Mouse (Mus musculus) thymus, postnatal 25 days (tissue): Measurements from ENCODE around the gene Dppa5a.
A peak's percentile ranks its signal among the peaks of the same experiment; 100 is the strongest.
"Not testable (repeated sequence)": the region's sequence is repeated elsewhere in the genome, so short reads cannot be mapped to it uniquely, and the experiment has no call there.

Source experiments
- DNase-seq: peaks from one replicate; pipeline ENCODE4 v3.0.0; 2022

Gene Dppa5a

DNA sequence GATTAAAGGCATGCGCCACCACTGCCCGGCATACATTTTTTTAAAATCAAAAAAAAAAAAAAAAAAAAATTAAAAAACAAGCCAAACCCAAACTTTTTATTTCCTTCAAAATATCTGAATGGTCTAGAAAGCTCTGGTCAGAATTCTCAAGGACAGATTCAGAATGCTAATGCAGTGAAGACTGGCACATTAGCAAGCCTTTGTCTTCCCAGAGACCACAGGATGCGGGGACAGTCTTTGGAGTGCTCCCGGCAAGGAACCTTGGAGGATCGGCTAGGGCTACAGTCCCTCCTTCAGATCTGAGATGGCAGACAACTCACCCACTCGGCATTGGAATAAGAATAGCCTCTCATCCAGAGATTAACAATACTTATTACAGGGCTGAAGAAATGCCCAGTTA is 3.3 kb downstream of the Dppa5a start:
- no peak for DNase-seq

DNA sequence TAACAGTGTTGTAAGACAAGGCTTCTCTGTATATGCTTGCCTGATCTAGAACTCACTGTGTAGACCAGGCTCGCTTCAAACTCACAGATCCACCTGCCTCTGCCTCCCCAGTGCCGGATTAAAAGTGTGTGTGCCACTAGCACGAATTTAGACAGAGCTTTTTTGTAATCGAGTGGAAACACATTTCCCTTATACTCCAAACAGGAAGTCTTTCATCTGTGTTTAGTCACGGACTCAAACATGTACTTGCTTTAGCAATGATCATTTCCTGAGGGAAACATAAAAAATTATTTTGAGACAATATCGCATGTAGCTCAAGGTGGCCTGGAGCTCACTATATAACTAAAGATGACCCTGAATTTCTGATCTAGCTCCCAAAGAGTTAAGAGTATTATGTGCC is 4.6 kb downstream of the Dppa5a start:
- DNase-seq: no peak

DNA sequence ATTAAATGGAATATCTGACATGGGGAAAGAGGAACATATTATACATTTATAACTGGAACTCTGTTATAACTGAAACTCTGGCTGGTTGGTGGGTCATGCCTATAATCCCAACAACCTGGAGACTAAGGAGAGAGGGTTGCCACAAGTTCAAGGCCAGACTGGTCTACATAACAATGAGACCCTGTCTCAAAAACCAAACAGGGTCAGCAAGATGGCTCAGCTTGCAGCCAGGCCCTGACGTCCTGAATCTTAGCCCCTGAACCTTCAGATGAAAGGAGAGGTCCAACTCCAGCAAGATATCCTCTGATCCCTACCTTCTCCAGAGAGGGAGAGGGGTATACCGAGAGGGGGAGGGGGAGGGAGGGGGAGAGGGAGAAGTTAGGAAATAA is 7.5 kb downstream of the Dppa5a start:
- DNase-seq: no peak

DNA sequence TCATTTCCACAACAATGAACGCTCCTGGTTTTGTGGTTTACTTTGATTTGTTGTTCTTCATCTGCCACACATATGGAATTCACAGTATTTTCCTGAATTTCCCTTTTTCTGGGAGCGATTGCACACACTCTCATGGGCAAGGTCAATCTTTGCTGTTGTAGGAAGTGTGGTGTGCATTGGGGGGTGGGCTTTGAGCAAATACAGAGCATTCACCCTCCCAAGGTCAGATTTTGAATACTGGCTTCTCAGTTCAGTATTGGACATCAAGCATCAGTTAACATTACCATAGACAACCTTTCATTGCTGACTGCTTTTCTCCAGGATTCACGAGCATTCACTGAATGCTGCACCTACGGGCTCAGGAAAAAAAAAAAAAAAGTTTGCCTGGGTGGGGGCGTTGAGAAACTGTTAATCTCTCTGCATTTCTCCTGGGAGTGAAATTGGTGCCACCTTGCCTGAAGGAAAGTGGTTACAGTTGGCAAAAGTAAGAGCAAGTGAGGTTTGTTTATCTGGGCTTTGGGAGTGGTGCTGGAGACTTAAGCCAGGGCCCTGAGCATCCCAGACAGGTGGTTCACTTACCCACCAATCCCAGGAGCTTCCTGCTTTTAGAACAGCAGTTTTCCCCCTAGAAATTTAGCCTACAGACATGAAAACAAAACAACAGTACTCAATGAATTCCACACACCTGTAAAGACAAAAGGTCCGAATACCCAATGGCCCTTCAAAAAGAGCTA is 8.1 kb downstream of the Dppa5a start:
- no peak for DNase-seq

DNA sequence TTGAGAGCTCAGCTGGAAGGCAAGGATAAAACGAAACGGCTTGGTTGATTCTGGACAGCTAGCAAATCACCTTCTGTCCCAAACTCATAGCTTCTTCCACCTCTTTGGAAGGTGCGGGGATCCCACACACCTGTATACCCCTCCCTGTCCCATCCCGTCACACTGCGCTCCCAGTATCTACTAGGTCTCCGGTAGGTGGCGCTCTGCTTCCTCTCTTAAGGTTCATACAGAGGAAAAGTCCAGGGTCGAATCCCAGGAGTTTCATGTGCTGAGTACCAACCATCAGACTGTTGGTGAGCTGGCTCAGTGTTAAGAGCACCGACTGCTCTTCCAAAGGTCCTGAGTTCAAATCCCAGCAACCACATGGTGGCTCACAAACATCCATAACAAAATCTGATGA is 9.9 kb downstream of the Dppa5a start:
- peak; percentile 58 for DNase-seq

DNA sequence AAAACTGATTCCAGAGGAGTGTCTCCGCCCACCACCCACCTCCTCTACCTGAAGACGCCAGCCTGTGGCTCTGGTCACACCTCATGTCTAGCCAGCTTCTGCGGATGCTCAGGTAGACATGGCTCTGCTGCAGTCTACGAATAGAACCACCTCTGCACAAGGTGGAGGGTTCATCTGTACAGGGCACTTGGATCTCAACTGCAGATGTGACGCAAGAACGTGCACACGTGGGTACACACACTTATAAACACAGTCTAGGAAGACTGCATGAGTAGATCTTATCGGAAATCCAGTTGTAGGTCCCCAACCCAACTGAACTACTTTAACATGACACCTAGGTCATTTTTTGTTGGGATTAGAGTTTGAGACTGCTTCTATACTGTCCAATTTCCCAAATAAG is 12.4 kb downstream of the Dppa5a start, which contains the start of gene Gsta2:
Gene Gsta2, minus strand, starts transcription at position 178 of the 400 bp plus-strand sequence.
- DNase-seq: no peak

DNA sequence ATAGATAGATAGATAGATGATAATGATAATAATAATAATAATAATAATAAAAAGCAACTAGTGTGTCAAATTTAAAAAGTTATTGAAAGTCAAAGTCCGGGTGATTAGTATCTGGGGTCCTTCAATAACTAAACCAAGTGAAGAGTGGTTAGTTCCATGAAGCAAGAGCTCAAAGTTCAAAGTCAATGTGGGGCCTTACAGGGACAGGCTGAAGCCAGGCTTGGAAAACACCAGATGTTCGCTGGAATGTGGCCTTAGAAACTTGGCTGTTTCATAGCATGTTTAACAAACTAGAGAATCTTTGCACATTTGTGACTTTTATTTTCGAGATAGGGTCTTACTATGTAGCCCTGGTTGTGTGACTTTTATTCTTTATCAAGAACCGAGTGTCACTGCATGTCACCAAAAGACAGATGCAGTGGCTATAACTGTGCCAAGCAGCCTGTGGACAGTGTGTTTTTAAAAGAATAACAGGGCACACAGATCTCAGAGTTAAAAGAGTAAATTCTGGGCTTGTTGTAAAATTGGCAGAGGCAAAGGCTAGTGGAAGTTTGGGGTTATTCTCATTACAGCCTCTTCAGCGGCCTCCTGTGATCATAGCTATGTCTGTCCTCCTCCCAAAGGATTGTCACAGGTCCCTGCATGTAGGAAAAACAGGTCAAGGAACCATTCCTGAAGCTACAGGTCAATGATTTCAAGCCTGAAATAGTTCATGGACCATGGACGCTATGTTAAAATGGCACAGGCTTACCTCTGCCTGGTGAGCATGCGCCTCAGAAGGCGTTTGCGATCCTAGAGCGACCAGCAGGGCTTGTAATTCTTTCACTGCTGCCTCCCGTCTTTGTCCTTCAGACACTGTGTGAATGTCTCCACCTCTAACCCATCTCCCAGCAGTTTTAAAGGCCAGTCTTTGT is 13.1 kb downstream of the Dppa5a start:
- DNase-seq: no peak

DNA sequence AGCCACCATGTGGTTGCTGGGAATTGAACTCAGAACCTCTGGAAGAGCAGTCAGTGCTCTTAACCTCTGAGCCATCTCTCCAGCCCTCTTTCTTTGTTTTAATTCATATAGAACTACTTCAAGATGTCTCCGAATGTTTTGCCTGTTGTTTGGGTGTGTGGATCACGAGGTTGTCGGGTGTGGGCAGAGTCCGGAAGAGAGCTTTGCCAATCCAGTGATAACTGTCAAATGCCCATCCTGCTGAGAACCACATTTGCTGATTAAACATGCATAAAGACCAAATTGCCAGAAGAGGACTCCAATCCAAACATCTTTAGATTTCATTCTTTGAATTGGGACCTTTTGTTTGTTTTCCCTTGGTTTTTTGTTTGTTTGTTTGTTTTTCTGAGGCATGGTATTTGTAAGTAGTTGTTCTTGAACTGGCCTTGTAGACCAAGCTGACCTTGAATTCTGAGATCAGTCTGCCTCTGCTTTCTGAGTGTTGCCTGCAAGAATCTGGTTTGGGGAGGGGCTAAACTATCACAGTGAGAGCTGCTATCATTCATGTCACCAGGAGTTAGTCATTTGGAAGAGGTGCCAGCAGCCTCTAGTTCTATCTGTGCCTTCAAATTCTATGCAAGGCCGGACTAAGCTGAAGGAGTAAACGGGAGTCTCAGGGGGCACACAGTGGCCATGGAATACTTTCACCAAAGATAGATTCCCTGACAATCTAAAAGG is 16.3 kb downstream of the Dppa5a start:
- no peak for DNase-seq

DNA sequence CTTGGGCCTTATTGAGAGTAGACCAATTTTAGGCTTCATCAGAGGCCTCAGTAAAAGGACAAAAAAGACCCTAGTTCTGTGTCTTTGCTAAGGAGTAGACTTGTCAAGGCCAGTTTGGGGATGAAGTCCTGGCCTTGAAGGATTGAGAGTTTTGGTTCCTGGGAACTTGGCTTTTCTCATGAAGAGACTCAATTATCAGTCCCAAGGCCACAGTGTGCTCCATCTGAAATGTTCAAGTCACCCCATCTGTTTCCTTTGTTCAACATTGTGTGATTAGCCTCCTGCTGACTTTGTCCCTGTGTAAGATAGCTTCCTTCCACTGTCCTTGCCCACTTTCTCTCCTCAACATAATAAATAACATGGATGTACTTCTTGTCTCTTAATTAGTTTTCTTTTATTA is 18.0 kb downstream of the Dppa5a start:
- DNase-seq: not testable (repeated sequence)

DNA sequence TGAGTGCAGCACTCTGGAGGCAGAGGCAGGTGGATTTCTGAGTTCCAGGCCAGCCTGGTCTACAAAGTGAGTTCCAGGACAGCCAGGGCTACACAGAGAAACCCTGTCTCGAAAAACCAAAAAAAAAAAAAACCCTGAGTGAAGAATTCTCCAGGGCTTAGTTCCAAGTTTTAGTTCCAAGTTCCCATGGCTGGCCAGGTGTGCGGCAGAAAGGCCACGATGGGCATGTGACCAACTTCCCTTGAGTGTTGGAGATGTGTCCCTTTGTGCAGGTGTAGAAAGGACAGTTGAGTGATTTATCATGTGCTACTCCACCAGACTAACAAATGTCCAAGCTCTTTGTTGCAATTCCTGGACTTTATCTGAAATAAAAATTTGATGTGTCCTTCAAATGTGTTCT is 18.8 kb downstream of the Dppa5a start:
- DNase-seq: not testable (repeated sequence)

DNA sequence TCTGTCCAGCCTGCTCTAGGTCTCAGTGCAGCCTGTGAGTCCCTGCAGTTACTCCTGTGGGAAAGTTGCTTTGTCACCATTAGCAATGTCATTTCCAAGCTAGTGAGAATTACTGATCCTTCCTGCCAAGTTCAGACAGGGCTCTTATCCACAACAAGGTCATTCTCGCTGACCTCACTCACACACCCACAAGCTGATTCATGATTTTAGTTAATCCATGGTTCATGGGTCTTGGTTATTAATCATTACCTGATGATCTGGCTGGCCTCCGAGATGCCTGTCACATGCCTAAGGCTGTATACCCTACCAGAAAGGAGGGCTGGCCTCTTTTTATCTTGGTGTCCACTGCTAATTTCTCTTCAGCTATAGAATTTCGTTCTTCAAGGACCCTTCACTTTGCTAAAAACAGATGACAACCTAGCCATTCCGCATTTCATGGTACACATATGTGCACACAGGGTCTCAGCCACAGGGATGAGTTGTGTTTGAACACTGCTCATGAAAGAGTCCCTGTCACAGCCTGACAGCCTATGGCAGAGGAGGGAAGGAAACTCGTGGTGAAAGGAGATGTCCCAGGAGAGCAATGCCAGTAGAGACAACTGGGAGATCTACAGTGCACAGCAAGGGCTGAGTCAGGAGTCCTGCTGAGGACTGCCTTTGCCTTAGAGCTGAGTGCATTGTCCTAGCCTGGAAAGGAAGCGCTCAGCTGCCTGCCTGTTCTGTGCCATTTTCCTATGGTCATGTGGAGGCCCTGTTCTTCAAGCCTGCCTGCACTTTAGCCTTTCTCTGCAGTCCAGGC is 19.6 kb downstream of the Dppa5a start:
- not testable (repeated sequence) for DNase-seq

DNA sequence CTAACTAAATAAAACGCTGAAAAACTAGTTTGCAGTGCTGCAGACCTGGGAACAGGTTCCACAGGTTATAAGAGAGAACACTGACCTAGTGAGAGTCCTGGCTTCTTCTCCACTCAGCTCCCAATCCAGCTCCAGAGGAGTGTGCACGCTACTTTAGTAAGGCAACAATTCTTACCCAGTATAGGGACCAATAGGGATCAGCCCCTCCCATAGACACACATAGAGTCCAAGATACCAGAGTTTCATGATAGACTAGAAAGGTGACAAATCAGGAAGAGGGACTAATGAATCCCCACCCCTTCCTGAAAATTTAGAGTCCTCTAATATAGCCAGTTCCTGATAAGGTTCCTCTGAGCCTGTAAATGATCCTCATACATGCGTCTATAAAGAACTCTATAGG is 21.0 kb downstream of the Dppa5a start:
- DNase-seq: no peak

DNA sequence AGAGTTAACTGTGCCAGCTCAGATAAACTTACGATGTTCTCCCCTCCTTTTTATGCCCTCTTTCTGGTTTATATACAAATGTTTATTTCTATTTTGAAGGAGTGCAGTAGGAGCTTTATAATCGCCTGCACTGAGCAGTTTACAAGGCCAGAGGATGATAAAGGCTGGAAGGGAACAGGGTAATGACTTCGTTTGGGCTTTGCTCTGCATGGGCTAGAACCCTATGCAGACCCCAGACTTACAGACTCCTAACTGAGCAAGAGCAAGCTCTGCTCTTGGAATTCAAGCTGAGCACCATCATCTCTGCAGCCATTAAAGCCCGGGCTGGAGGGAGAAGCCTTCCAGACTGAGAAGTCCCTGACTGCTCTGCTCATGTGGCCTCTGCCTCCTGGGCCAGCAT is 22.7 kb downstream of the Dppa5a start:
- not testable (repeated sequence) for DNase-seq

DNA sequence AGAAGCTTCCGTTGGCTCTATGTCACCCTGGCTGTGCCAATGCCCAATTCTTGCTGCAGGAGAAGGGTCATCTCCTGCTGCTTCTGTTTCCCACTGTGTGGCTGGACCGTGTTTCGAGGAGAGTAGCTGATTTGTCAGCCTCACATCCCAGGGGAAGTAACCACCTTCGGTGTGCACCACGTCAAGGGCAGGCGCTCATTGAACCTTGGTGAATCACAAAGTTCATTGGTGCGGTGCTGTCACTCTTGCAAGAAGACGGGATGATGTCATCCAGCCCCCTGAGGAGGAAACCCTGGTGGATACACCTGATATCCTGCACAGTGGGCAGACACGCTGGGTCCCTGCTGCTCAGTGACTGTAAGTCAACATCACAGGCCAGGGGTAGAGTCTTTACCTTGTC is 24.9 kb downstream of the Dppa5a start:
- DNase-seq: not testable (repeated sequence)

DNA sequence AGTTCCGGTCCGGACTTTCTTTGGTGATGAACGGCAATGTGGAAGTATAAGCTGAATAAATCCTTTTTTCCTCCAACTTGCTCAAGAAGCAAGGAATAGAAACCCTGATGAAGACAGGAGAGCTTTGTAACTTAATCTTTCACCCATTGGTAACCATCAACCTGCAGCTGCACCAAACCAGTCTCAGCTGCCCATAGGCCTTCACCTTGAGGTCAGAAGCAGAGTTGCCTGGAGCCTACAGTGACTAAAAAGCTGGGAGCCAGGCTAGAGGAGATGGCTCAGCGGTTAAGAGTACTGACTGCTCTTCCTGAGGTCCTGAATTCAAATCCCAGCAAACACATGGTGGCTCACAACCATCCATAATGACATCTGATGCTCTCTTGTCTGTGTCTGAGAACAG is 25.5 kb downstream of the Dppa5a start:
- not testable (repeated sequence) for DNase-seq

DNA sequence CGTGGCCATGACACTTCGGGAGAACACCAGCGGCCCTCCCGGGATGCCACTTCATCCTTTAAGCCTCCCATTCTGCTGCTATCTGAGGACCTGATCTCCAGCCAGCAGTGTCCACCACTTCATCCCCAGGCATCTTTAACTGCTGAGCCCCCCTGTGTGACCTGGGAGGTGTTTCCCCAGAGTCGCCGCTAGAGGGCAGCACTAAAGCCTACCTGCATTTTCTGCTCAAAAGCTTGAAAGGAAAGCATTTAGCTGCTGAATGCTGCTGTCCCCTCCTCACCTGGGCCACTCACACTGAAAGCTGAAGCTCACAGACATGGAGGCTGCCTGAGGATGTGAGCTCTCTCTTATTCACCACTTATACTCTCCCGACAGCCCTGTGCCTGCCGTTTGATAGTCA is 27.7 kb downstream of the Dppa5a start:
- peak; percentile 42 for DNase-seq

DNA sequence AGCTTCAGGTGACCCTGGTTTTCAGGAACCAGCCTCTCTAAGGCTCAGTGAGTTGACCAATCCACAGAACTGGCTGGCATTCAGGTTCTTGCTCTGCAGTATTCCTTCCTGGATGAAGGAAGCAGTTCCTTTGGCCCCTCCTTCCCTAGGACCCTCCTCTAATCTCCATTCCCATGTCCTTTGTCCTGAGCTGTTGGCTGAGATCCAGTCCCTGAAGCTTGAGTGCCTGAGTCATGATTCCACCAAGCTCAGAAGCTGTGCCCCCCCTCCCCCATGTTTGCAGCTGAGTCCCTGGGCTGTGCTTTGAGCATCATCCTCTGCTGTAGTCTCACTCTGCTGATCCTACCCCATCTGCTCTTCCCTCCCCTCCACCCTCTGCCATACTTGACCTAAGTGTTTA is 30.9 kb downstream of the Dppa5a start:
- not testable (repeated sequence) for DNase-seq

DNA sequence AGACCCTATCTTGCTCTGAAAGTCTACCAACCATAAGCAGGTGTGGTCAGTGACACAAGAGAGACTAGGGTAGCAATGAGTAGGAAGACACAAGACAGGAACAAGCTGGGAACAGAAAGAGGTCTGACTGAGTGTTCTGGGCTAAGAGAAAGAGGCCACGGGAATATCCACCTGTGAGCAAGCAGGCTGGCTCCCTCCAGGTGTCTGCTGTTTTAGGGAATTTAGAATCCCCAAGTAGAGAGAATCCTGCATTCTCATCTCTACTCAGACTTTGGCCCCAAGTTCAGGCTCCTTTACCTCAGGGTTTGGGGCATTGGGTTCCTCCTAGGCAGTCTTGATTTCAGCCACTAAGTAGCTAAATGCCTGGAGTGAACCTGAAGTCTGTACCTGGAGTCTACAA is 40.7 kb downstream of the Dppa5a start, which contains the start of gene Omt2b:
Gene Omt2b, plus strand, starts transcription at position 301 of the 400 bp plus-strand sequence.
- not testable (repeated sequence) for DNase-seq

DNA sequence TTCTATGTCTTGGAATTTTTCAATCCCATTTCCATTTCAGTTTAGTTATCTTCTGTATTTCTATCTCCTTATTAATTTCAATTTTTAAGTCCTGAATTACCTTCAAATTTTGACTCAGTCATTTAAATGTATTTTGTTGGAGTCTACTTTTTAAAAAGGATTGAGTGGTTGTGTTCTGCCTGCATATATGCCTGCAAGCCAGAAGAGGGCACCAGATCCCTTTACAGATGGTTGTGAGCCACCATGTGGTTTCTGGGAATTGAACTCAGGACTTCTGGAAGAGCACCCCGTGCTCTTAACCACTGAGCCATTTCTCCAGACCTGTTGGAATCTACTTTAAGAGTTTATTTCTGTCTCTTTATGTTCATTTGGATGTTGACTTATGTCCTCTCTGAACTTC is 48.5 kb downstream of the Dppa5a start:
- DNase-seq: no peak
